Mouse (Mus musculus): ENCODE data around the gene Pex10. TPM values are rescaled to one million over a fixed set of nuclear protein-coding genes. Genes with fewer than 3 reads are reported as not detected.

Gene Pex10
- polyA plus RNA-seq, 1 experiment from 2014 or later = 22.3 TPM

GRCm38 (mm10) chr4:155034202-155034601 lies 32.6 kb upstream of the Pex10 start:
- H3K27ac ChIP-seq (replicated peaks) = no peak overlapping the region
- no peak overlapping the region for H3K9ac ChIP-seq (replicated peaks)
- H3K9me3 ChIP-seq (replicated peaks) = no peaks in the 10 kb centered on the region
- H3K4me2 ChIP-seq = no peak overlapping the region
- peaks cover 32% of the 10 kb centered on the region for H3K4me1 ChIP-seq
- no peak overlapping the region for H3K4me3 ChIP-seq (replicated peaks)
- no peaks in the 10 kb centered on the region for H3K36me3 ChIP-seq
- 20% methylated on average over 7 of the region's 7 CpGs for WGBS
- peaks cover 11% of the 10 kb centered on the region; the same call in 1 of the 2 replicates for H3K27me3 ChIP-seq (replicated peaks)
- no peak for ATAC-seq (ENCODE audit: low FRiP score)

DNA sequence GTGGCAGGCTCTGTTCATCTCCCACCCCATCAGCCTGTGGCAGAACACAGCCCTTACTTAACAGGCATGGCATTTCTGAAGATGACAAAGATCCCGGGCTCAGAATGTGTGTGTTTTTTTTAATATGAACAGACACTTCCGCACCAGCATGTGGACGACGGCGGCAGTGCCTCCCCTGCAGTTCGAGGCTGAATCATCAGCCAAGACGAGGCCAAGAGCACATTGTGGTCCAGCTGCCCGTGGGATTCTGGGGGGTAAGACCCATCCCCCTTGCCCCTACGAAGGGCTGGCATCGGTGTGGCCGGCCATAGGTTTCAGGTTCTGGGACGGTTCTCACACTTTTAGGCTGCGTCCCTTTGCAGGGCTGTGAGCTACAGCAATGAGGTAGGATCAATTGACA lies 32.0 kb upstream of the Pex10 start:
- Histone ChIP-seq H3K27me3 (replicated peaks) (peaks cover 11% of the 10 kb centered on the region; the same call in 1 of the 2 replicates), H3K4me3 (replicated peaks) (no peak overlapping the region), H3K4me2 (no peak overlapping the region), H3K4me1 (peaks cover 36% of the 10 kb centered on the region), H3K9ac (replicated peaks) (no peak overlapping the region), H3K9me3 (replicated peaks) (no peaks in the 10 kb centered on the region), H3K27ac (replicated peaks) (no peak overlapping the region), H3K36me3 (no peaks in the 10 kb centered on the region)
- ATAC-seq (ENCODE audit: low FRiP score) = no peak
- WGBS = 63% methylated on average over 13 of the region's 13 CpGs

DNA sequence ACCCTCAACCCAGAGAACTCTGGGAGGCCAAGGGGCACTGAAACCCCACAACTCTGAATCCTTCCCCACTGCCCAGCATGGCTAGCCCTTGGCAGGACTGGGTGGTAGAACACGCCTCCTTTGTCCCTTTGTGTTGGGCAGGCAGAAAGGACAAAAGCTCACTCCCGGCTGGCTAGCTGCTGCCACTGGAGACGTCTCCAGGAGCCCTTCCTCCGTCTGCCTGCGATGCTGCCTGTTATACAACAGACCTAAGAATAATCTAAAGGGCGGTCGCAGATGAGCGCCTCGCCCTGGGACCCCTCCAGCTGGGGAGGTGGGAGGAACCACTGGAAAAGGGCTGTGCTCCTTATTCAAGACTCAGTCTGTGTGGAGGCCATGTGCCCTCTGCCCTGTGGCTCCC lies 26.6 kb upstream of the Pex10 start:
- H3K27me3 ChIP-seq (replicated peaks) = peaks cover 38% of the 10 kb centered on the region
- peak overlapping the region; percentile 89 for H3K4me2 ChIP-seq
- peaks cover 43% of the 10 kb centered on the region for H3K4me1 ChIP-seq
- no peaks in the 10 kb centered on the region for H3K9me3 ChIP-seq (replicated peaks)
- peak overlapping the region; percentile 28; the same call in 1 of the 2 replicates for H3K9ac ChIP-seq (replicated peaks)
- H3K4me3 ChIP-seq (replicated peaks) = peak overlapping the region; percentile 7
- ATAC-seq (ENCODE audit: low FRiP score) = no peak
- H3K27ac ChIP-seq (replicated peaks) = no peak overlapping the region
- WGBS = 9% methylated on average over 9 of the region's 9 CpGs
- no peaks in the 10 kb centered on the region for H3K36me3 ChIP-seq

GRCm38 (mm10) chr4:155040696-155041095 lies 26.1 kb upstream of the Pex10 start:
- no peak for ATAC-seq (ENCODE audit: low FRiP score)
- Histone ChIP-seq H3K9me3 (replicated peaks) (no peaks in the 10 kb centered on the region), H3K4me2 (peak overlapping the region; percentile 89), H3K36me3 (no peaks in the 10 kb centered on the region), H3K4me3 (replicated peaks) (peak overlapping the region; percentile 7), H3K27ac (replicated peaks) (no peak overlapping the region), H3K27me3 (replicated peaks) (peaks cover 39% of the 10 kb centered on the region), H3K9ac (replicated peaks) (0 out of 2 replicates have a peak overlapping the region, but pooled peaks have one; percentile 28), H3K4me1 (peaks cover 43% of the 10 kb centered on the region)
- 51% methylated on average over 6 of the region's 6 CpGs for WGBS

DNA sequence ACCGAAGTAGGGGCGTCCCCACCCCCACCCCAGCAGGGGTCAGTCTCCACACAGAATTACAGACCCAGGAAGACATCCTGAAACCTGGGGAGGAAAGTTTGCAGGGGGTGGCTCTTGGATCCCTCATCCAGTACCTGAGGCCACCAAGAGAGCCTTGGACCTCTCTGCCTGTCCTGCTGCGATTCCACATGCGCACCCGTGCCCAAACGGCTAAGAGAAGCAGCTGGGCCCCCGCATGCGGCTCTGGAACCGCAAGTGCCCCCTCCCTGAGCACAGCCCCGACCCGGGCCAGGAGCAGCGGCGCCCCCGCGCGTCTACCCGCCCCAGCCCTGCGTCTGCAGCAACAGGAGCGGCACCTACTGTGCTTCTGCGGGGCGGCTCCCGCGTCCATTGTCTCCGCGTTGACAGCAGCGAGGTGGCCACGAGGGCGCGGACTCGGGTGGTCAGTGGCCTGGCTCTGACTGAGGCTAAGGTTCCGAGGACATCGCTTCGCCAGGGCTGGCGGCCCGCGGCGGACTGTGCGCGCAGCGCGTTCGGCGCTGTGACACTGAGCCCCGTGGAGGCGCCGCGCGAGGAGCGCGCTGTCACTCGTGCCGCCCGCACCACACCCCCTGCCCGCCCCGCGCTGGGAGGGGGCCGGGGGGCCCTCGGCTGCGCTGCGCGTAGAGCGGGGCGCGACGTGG lies 24.1 kb upstream of the Pex10 start:
- Histone ChIP-seq H3K9ac (replicated peaks) (peak overlapping the region; percentile 60), H3K36me3 (no peaks in the 10 kb centered on the region), H3K27ac (replicated peaks) (peak overlapping the region; percentile 45), H3K27me3 (replicated peaks) (peaks cover 33% of the 10 kb centered on the region), H3K4me3 (replicated peaks) (peak overlapping the region; percentile 52), H3K4me2 (peak overlapping the region; percentile 89), H3K9me3 (replicated peaks) (no peaks in the 10 kb centered on the region), H3K4me1 (peaks cover 43% of the 10 kb centered on the region)
- ATAC-seq (ENCODE audit: low FRiP score) = peak; percentile 72
- WGBS = under 1% methylated on average over 62 of the region's 65 CpGs

DNA sequence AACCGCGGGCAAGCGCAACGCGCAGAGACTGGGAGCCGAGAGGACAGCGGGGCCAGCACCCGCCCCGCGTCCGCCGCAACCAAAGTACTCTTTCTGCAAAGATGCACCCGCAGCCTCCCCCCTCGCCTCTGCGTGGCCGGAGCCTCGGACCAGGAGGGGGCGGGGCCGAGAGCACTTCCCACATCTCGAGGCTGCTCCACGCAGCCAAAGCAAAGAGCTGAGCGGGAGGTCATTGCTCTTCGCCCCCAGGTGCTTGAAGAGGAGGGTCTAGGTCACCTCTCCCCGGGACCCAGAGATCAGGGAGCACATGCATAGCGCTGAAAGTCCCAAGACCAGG lies 23.6 kb upstream of the Pex10 start:
- Histone ChIP-seq H3K4me2 (peak overlapping the region; percentile 89), H3K27me3 (replicated peaks) (peaks cover 33% of the 10 kb centered on the region), H3K36me3 (no peaks in the 10 kb centered on the region), H3K4me3 (replicated peaks) (peak overlapping the region; percentile 52), H3K4me1 (peaks cover 43% of the 10 kb centered on the region), H3K9me3 (replicated peaks) (no peaks in the 10 kb centered on the region), H3K9ac (replicated peaks) (peak overlapping the region; percentile 60), H3K27ac (replicated peaks) (peak overlapping the region; percentile 45)
- no peak; the same call in 1 of the 2 replicates for ATAC-seq (ENCODE audit: low FRiP score)
- 2% methylated on average over 25 of the region's 25 CpGs for WGBS

DNA sequence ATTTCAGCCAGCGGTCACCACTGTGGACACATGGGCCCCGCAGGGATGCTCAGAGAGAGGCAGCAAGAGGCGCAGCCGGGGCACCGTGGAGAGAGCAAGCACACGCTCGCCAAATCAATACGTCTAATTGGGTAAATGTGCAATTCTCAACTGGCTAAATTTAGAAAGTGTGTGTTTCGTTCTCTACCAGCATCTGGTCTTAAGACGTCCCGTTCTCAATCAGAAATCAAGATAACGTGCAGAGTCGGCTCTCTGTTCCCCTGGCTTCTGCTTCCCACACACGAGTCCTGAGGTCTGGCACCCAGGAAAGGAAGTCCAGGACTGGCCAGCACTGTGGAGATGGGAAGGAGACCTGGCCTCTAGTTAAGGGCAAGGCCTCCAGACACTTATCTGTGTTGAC lies 20.2 kb upstream of the Pex10 start:
- no peak overlapping the region for H3K4me2 ChIP-seq
- peaks cover 36% of the 10 kb centered on the region for H3K27me3 ChIP-seq (replicated peaks)
- ATAC-seq (ENCODE audit: low FRiP score) = no peak
- H3K9ac ChIP-seq (replicated peaks) = no peak overlapping the region
- WGBS = 89% methylated on average over 14 of the region's 14 CpGs
- peaks cover 22% of the 10 kb centered on the region for H3K4me1 ChIP-seq
- H3K9me3 ChIP-seq (replicated peaks) = no peaks in the 10 kb centered on the region
- no peaks in the 10 kb centered on the region for H3K36me3 ChIP-seq
- H3K27ac ChIP-seq (replicated peaks) = no peak overlapping the region
- no peak overlapping the region for H3K4me3 ChIP-seq (replicated peaks)

- Histone ChIP-seq H3K4me3 (replicated peaks) (no peak overlapping the region), H3K27ac (replicated peaks) (no peak overlapping the region), H3K4me2 (no peak overlapping the region), H3K4me1 (no peaks in the 10 kb centered on the region), H3K36me3 (no peaks in the 10 kb centered on the region), H3K9ac (replicated peaks) (no peak overlapping the region), H3K9me3 (replicated peaks) (no peaks in the 10 kb centered on the region), H3K27me3 (replicated peaks) (peaks cover 5% of the 10 kb centered on the region)
- WGBS = 82% methylated on average over 7 of the region's 7 CpGs
- ATAC-seq (ENCODE audit: low FRiP score) = no peak
Measured at GRCm38 (mm10) chr4:155050116-155050515, 16.7 kb upstream of the Pex10 start.

GRCm38 (mm10) chr4:155056724-155057123 lies 10.1 kb upstream of the Pex10 start, which contains the start of gene Plch2:
Plch2 (minus strand) TSS chr4:155056784.
- H3K9me3 ChIP-seq (replicated peaks) = no peaks in the 10 kb centered on the region
- H3K4me2 ChIP-seq = no peak within 1 kb of the TSS
- WGBS = 62% methylated on average over 10 of the region's 10 CpGs
- no peak within 1 kb of the TSS for H3K9ac ChIP-seq (replicated peaks)
- no peaks in the 10 kb centered on the region for H3K27me3 ChIP-seq (replicated peaks)
- no peak within 1 kb of the TSS for H3K4me3 ChIP-seq (replicated peaks)
- no peak within 1 kb of the TSS for H3K27ac ChIP-seq (replicated peaks)
- ATAC-seq (ENCODE audit: low FRiP score) = no peak
- H3K36me3 ChIP-seq = no peaks in the 10 kb centered on the region
- H3K4me1 ChIP-seq = peaks cover 17% of the 10 kb centered on the region

DNA sequence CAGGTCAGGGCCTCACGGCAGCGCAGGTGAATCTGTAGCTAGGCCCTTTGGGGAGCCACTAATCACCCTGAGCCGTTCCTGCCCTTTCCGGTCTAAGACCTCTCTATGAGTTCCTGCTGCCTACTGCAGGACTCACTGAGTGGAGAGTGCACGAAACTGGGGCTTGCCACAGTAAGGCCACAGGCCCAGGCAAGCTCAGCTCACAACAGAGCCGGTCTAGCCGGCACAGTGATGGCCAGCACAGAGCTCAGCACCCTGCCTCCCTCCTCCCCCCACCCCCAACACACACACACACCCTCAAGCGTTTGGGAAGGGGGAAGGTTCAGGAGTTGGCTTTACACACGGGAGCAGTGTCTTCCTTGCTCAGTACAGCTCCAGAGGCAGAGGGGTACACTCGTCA lies 8.5 kb upstream of the Pex10 start:
- no peaks in the 10 kb centered on the region for H3K9me3 ChIP-seq (replicated peaks)
- H3K4me1 ChIP-seq = peaks cover 19% of the 10 kb centered on the region
- H3K4me2 ChIP-seq = no peak overlapping the region
- no peak overlapping the region for H3K9ac ChIP-seq (replicated peaks)
- H3K4me3 ChIP-seq (replicated peaks) = no peak overlapping the region
- H3K27ac ChIP-seq (replicated peaks) = no peak overlapping the region
- WGBS = 39% methylated on average over 10 of the region's 10 CpGs
- H3K27me3 ChIP-seq (replicated peaks) = no peaks in the 10 kb centered on the region
- no peak for ATAC-seq (ENCODE audit: low FRiP score)
- H3K36me3 ChIP-seq = no peaks in the 10 kb centered on the region

DNA sequence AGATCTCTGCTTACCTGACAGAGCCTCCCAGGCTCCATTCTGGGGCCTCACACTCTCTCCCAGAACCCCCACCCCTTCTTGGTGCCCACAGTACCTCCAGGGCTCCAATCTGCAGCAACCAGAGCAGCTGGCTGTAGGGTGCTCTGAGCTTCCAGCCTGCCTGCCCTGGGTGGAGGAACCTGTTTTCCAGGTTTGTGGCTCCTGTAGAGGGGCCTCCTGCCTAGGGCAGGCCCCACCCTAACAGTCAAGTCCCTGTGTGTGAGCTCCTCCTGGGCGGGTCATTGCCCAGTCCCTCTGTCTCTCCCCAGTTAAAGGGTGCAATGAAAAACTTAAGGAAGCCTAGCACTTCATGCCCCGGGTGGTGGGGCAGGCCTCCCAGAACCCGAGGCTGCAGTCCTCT lies 2.9 kb upstream of the Pex10 start:
- Histone ChIP-seq H3K36me3 (peaks cover 8% of the 10 kb centered on the region), H3K27me3 (replicated peaks) (no peaks in the 10 kb centered on the region), H3K4me1 (peaks cover 34% of the 10 kb centered on the region), H3K4me3 (replicated peaks) (no peak overlapping the region), H3K9me3 (replicated peaks) (no peaks in the 10 kb centered on the region), H3K27ac (replicated peaks) (no peak overlapping the region), H3K9ac (replicated peaks) (no peak overlapping the region), H3K4me2 (no peak overlapping the region)
- ATAC-seq (ENCODE audit: low FRiP score) = no peak
- WGBS = 42% methylated on average over 3 of the region's 3 CpGs

DNA sequence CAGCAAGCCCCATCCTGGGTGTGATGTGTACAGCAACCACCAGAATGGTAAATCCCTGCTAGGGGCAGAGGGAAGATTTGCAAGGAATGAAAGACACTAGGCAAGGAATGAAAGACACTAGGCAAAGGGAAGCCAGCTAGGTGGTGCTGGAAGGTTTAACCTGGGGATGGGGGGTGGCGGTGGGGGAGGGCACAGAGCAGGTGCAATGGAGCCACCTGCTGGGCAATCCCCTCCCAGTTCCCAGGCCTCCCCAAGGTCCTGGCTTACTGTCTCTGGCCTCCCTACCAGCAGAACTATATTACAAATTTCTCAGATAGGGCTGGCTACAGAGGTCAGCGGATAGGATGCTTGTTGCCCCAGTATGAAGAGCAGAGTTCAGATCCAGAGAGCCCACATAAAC lies 2.3 kb upstream of the Pex10 start:
- Histone ChIP-seq H3K9me3 (replicated peaks) (no peaks in the 10 kb centered on the region), H3K4me2 (no peak overlapping the region), H3K4me3 (replicated peaks) (no peak overlapping the region), H3K27ac (replicated peaks) (no peak overlapping the region), H3K4me1 (peaks cover 34% of the 10 kb centered on the region), H3K9ac (replicated peaks) (no peak overlapping the region), H3K27me3 (replicated peaks) (no peaks in the 10 kb centered on the region), H3K36me3 (peaks cover 12% of the 10 kb centered on the region)
- no peak for ATAC-seq (ENCODE audit: low FRiP score)
- WGBS = 76% methylated on average over 2 of the region's 2 CpGs
